Comparison of ENCODE assay signal across 8 mouse cellular contexts in the genomic region with DNA sequence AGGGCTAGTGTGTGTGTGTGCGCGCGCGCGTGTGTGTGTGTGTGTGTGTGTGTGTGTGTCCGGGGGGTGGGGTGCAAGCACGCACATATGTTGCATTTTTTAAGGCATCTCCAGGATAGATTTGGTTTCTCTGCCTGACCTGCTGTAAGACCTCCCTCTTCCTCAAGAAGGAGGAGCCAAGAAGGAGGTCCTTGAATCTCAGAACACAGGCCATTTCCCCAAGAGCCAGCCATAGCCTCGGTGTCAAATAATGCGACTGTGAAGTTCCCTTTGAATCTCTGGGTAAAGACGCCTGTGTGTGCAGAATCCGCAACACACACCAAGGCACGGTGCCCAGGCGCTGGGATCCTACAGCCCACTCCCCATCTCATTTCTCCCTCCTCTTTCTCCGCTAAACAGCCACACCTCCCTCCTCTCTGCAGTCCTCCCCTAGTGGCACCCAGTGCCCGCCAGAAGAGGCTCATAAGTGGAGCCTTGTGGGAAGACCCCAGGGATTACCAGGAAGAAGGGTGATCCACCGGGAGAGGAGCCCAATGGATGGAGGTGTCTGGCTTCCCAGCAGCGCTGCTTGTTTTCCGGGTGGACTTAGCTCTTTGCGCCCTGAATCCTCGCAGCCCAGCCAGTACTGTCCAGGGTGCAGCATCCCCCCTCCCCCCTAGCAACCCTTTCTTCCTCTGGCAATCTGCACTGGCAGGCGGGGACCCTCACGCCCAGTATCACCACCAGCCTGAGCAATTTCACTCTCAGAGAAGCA.
A peak's percentile ranks its signal among the peaks of the same experiment; 100 is the strongest.
DNase-seq lines count a peak whose midpoint lies in the region; ATAC-seq lines count a peak whose summit lies in the region.

No protein-coding gene starts in this region.

- intact Hi-C loops in heart, postnatal 25 days (cut with DNase I): loop anchor here (10.0 kb wide), 2 partner anchors 116 to 184 kb away; no protein-coding TSS in a partner anchor
- intact Hi-C loops in gastrocnemius, postnatal 14 days (cut with DNase I; ENCODE audit: low total_unique reads): no loop called here
- intact Hi-C loops in left cerebral cortex, postnatal 4 days (cut with DNase I): loop anchor here (10.0 kb wide), 2 partner anchors 474 to 1186 kb away; no protein-coding TSS in a partner anchor

- H3K36me3 ChIP-seq in intestine, embryonic 16.5 days (ENCODE audit: control insufficient read depth, insufficient read depth, low read length): no peaks in the 10 kb centered on the region

- H3K4me1 ChIP-seq in intestine, embryonic 16.5 days (ENCODE audit: control insufficient read depth, insufficient read depth, low read length): 0 out of 2 replicates have a peak, but pooled peaks cover 2% of the 10 kb centered on the region

- peak overlapping the region; percentile 85 for H3K27ac ChIP-seq in intestine, embryonic 16.5 days (ENCODE audit: low read length)

- H3K27me3 ChIP-seq in intestine, embryonic 16.5 days (replicated peaks; ENCODE audit: control insufficient read depth, insufficient read depth, low read length): 0 out of 2 replicates have a peak, but pooled peaks cover 5% of the 10 kb centered on the region

- peak overlapping the region; percentile 84 for H3K9ac ChIP-seq in intestine, embryonic 16.5 days (ENCODE audit: low read depth, low read length)

- H3K4me2 ChIP-seq in intestine, embryonic 16.5 days (ENCODE audit: low read depth, low read length): peak overlapping the region; percentile 97

- peak; percentile 97 for DNase-seq in heart, adult 11 months
- DNase-seq in heart, postnatal 25 days (ENCODE audit: low spot score): no peak
- DNase-seq in embryo, embryonic 10.5 days (ENCODE audit: low spot score): peak; percentile 70
- DNase-seq in gastrocnemius, postnatal 14 days: peak; percentile 22
- peak; percentile 71 for DNase-seq in left cerebral cortex, postnatal 4 days
- DNase-seq in right cerebral cortex, postnatal 25 days: peak; percentile 71

- peak; percentile 77 for ATAC-seq in intestine, embryonic 16.5 days
- ATAC-seq in megakaryocyte progenitor cell, adult 5-6 weeks (replicated peaks; ENCODE audit: poor library complexity): peak; percentile 63

- peak overlapping the region; percentile 76 for H3K4me3 ChIP-seq in intestine, embryonic 16.5 days (ENCODE audit: low read length)

- H3K9me3 ChIP-seq in intestine, embryonic 16.5 days (ENCODE audit: control insufficient read depth, low read length): no peaks in the 10 kb centered on the region

- under 1% methylated on average over 22 of the region's 22 CpGs for WGBS in intestine, embryonic 16.5 days
